Mouse (Mus musculus) gastrocnemius, postnatal 10 days (tissue): ENCODE data around the gene Ostm1. TPM values are rescaled to one million over a fixed set of nuclear protein-coding genes. Genes with fewer than 3 reads are reported as not detected.

Experiments used
- DNase-seq: peaks from one replicate; pipeline ENCODE4 v3.0.0; 2021; ENCODE audit warnings: mixed read lengths
- total RNA-seq, 2 experiments: library from RNA; stranded (reverse); gene quantifications; 2 replicates each; pipeline ENCODE4 v1.2.3; 2021

Ostm1 gene
- total RNA-seq, 2 experiments from 2014 or later = 9.3 to 10.7 TPM

GRCm38 (mm10) chr10:42679586-42679985, 96.0 kb downstream of the Ostm1 start:
- no peak for DNase-seq

DNA sequence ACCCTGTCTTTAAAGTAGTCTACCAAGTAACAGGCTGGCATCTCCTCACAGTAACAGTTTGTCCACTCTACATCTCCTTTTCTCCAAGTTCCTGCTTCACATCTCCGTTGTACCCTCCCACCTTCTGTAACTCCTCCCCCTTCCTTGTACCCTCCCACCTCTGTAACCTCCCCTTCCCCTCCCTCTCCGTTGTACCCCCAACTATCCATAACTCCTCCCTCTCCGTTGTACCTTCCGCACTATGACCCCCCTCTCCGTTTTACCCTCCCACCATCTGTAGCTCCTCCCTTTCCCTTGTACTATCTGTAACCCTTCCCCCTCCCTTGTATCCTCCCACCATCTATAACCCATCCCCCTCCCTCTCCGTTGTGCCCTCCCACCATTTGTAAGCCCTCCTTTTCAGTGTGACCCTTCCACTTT, 97.0 kb downstream of the Ostm1 start:
- DNase-seq = no peak

DNA sequence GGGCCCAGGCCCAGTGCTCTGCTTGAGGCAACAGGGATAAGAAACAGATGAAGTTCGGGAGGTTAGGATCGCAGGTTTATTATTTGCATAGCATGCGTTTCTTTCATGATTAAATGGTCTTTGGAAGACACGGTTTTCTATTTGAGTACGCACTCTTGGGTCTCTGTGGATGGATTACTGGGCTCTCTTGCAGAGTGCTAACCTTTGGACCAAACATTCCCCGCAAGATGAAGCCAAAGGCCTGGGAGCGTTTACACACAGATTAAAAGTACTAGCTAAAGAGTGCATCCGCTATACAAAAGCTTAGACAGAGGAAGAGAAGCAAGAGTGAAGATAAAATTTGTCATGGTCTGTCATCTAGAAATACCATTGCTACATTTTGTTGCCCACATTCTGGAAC, 98.8 kb downstream of the Ostm1 start:
- no peak for DNase-seq

GRCm38 (mm10) chr10:42687873-42688272, 104.3 kb downstream of the Ostm1 start:
- no peak for DNase-seq

- no peak for DNase-seq
Measured at GRCm38 (mm10) chr10:42689694-42690093, 106.1 kb downstream of the Ostm1 start.

DNA sequence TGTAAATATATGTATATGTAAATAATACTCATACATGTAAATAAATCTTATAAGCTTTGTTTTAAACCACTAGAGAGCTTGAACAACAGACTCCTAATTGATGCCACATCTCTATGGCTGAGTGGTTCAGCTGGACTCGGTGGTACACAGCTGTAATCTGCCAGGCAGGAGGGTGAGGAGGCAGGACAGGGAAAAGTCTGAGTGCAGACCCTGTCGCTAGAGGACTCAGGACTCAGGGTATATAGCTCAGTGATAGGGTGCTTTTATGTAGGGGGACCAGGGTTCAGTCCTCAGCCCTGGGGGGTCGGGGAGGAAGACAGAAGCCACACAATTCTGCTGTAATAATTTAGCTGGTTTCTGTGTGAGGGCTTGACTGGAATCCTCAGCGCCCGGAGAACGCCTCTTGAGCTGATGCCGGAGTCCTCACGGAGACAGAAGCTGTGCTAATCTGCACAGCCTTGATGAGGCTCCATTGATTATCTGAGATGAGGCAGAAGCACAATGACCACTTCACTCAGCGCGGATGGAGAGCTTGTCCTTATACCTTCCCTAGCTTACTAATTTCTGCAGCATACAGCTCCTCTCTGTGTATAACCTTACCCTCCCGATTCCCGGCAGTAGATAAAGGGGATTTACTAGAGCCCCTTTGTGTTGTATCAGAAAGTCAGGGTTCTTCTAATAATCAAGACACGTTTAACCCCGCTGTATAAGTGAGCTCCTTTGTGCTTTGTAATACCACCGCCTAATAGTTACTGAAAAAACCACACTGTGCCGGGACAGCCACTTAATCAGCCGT, 106.8 kb downstream of the Ostm1 start:
- no peak for DNase-seq

- DNase-seq = no peak
Measured at GRCm38 (mm10) chr10:42691051-42691450, 107.4 kb downstream of the Ostm1 start.

DNA sequence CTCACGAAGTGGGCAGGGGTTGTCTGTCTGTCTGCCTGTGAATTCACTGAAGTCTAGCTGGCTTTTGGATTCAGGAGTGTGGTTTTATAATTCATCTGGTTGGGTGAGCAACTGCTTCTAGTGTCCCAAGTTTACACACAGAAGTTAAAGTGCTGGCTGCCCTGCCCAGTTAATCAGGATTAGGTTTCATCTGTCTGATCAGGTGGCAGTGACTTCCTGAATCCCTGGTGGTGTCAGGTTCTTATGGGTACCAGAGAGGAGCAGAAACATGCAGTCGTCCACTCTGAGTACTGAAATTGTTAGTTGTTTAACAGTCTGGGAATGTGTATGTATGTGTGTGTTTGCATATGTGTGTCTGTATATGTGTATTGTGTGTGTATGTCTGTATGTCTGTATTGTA, 108.5 kb downstream of the Ostm1 start:
- DNase-seq = no peak

- no peak for DNase-seq
Measured at GRCm38 (mm10) chr10:42692794-42693193, 109.2 kb downstream of the Ostm1 start.

DNA sequence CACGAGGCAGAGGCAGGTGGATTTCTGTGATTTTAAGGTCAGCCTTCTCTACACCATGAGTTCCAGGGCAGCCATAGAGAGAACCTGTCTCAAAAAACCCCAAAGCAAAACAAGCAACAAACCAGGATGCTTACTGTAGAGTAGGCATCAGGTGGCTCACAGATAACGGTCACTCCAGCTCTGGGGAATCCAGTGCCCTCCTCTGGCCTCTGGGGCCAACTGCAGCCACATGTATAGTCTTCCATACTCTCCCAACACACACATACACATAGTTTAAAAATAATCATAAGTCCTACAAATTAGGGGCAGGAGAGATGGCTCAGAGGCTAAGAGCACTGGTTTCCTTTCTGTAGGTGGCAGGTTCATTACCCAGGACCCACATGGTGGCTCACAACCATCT, 109.9 kb downstream of the Ostm1 start:
- DNase-seq = no peak

DNA sequence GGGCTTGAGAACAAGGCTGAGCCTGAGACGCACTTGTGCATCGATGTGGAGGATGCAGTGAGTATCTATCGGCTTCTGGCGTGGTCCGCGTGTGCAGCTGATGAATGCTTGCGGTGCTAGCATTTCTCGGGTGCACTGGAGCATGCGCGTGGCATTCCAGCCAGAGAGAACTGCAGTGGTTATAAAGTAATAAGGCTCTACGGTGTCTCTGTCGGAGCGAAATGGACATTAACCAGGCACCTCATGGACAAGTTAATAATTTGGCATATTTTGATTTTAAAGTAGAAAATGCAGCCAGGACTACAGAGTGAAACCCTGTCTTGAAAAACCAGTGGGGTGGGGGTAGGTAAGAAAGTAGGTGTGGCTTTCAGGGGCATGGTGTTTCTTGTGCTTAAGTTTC, 112.7 kb downstream of the Ostm1 start:
- no peak for DNase-seq

DNA sequence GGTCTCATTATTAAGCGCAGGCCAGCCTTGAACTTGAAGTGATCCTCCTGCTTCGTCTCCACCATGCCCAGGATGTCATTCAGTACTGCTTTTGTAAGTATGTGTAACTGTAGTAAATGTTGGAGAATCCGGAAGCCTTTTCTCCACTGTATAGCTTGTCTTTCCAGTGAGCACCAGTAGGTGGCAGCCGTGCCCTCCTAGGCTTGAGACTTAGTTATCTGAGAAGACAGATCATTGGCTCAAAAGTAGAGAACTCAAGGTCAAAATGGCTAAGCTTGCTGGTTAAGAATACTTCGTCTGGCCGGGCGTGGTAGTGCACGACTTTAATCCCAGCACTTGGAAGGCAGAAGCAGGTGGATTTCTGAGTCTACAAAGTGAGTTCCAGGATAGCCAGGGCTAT, 113.4 kb downstream of the Ostm1 start:
- DNase-seq = peak; percentile 69

GRCm38 (mm10) chr10:42698375-42698774, 114.8 kb downstream of the Ostm1 start:
- DNase-seq = no peak

DNA sequence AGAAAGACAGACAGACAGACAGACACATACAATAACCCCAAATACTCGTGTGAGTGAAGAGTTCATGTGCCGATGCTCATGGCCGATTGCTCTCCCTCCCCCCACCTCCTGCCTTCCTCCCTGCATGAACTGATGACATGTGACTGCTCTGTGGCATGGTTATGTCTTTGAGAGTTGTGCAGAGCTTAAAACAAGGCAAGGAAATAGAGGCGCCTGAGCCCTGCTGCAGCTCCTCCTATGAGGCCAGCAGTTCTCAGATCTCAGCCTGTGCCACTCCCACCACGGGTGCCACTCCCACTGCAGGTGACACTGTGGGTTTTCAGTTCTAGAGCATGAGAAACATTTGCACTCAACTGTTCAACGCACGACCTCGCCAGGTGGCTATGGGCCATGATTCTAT, 115.4 kb downstream of the Ostm1 start:
- DNase-seq = no peak

GRCm38 (mm10) chr10:42702111-42702510, 118.5 kb downstream of the Ostm1 start:
- no peak for DNase-seq

- no peak for DNase-seq
Measured at GRCm38 (mm10) chr10:42714676-42715075, 131.1 kb downstream of the Ostm1 start.

DNA sequence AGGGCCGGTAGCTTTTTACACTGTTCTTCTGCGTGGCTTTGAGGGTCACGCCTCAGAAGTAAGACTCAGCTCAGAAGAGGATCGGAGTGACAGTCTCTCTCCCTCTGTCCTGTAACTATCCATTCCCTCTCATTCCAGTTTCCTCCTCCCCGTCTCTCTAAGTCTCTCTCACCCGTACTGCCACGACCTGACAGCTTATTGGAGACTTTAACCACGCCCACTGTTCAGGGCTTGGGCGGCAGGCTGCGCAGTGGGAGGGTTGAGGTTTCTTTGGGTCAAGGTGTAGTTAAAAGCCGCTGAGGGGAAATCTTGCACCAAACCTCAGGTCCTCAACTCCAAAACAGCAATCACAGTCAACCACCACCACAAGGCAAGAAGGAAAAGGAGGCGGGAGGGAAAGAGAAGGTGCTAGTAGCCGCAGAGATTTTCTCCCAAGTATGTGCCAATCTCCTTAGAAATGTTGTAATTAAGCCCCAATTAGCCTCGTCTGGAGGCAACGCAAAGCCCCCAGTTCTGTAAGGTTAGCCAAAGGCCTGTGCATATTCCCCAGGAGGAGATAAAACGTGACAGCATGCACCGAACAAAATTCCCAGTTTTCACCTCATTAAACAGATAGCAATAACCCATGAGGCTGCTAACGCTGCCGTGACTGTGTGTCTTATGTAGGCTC, 131.9 kb downstream of the Ostm1 start:
- DNase-seq = no peak

GRCm38 (mm10) chr10:42722116-42722515, 138.5 kb downstream of the Ostm1 start:
- DNase-seq = no peak

DNA sequence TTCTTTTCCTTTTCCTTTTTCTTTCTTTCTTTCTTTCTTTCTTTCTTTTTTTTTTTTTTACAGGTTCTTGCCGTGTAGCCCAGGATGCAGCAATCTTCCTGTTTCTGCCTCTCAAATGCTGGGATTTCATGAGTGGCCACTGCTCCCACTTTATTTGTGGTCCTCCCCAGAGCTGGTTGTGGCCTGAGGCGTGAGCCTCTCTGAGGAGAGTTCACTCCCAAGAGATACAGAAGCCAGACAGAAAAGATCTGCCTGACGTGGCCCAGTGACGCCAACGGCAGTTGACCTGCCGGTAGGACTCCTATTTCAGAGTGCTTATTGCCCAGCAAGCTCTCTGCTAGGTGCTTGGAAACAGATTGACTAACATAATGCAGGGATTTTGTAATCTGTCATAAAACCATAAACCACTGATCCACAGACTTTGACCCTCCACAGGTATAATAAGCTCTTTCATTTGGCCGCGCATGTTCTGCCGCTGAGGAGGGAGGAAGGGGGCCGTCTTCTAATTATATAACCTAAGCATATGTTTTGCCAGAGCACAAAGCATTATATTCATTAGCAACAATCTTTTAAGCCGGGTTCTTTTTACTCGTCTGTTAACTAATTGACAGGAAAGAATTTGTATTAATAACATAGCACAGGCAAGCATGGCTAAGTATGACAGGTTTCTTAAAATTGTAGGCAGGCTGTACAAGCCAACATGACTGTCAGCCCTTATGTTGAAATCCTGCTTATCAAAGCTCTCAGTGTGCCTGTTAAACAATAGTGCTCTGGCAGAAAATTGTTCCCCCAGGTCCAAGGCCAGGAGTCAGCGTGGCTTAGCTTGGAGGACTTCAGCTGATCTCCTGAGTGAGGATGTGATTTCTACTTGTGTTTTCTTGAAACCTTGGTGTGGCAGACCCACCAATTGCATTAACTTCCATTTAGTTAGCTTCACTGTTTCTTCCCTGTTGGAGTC, 139.9 kb downstream of the Ostm1 start:
- no peak for DNase-seq

GRCm38 (mm10) chr10:42729607-42730006, 146.0 kb downstream of the Ostm1 start:
- DNase-seq = no peak

GRCm38 (mm10) chr10:42734546-42735060, 151.0 kb downstream of the Ostm1 start:
- DNase-seq = peak; percentile 6

- DNase-seq = no peak
Measured at GRCm38 (mm10) chr10:42751813-42752212, 168.2 kb downstream of the Ostm1 start.
